Mouse (Mus musculus) lung, postnatal 0 days (tissue): ENCODE measurements around the gene Sgta. TPM values are rescaled to one million over a fixed set of nuclear protein-coding genes. Genes with fewer than 3 reads are reported as not detected.

Experiments used
- ATAC-seq: fragments of 200-750 bp; cut with Nextera tagmentation; 2 replicates; pipeline ENCODE4 v1.8.0; 2017; ENCODE audit warnings: moderate library complexity
- DNase-seq: peaks from one replicate; pipeline ENCODE4 v3.0.0-alpha.2; 2016; ENCODE audit warnings: low spot score
- H3K27ac ChIP-seq: fragments of 300-500 bp; sonication (generic); 2 replicates; pipeline ENCODE4 v1.5.1; 2014; ENCODE audit warnings: antibody characterized with exemption, mild to moderate bottlenecking, low read length, mixed read lengths
- H3K27me3 ChIP-seq: fragments of 300-500 bp; sonication (generic); replicated peaks from 2 replicates; pipeline ENCODE4 v1.6.1; 2014; ENCODE audit warnings: low read length, mixed read lengths; ENCODE audit not compliant: insufficient read depth
- H3K36me3 ChIP-seq: fragments of 300-500 bp; sonication (generic); 2 replicates; pipeline ENCODE4 v1.6.1; 2014; ENCODE audit warnings: low read length, mixed read lengths; ENCODE audit not compliant: insufficient read depth
- H3K4me1 ChIP-seq: fragments of 300-500 bp; sonication (generic); 2 replicates; pipeline ENCODE4 v1.6.1; 2014; ENCODE audit warnings: antibody characterized with exemption, low read depth, low read length, mixed read lengths; ENCODE audit not compliant: insufficient read depth
- H3K4me2 ChIP-seq: fragments of 300-500 bp; sonication (generic); replicated peaks from 2 replicates; pipeline ENCODE4 v1.6.1; 2014; ENCODE audit warnings: low read depth, mild to moderate bottlenecking, low read length, moderate library complexity, mixed read lengths
- H3K4me3 ChIP-seq: fragments of 300-500 bp; sonication (generic); 2 replicates; pipeline ENCODE4 v1.5.1; 2014; ENCODE audit warnings: low read depth, low read length
- H3K9ac ChIP-seq: fragments of 300-500 bp; sonication (generic); replicated peaks from 2 replicates; pipeline ENCODE4 v1.6.1; 2014; ENCODE audit warnings: low read depth, mild to moderate bottlenecking
- H3K9me3 ChIP-seq: fragments of 300-500 bp; sonication (generic); 2 replicates; pipeline ENCODE4 v1.6.1; 2016; ENCODE audit warnings: low read length, mixed read lengths
- CTCF ChIP-seq: IDR thresholded peaks from 2 replicates; pipeline ENCODE4 v1.5.1; 2016; ENCODE audit warnings: antibody characterized with exemption, mild to moderate bottlenecking
- EP300 ChIP-seq: IDR thresholded peaks from 2 replicates; pipeline ENCODE4 v1.6.1; 2016; ENCODE audit warnings: antibody characterized with exemption, mild to moderate bottlenecking, control low read depth
- WGBS: fragments of 180-500 bp; shearing (Covaris S2); extraction: QIAGEN DNeasy Blood & Tissue Kit; methylation state at CpG from one replicate; pipeline ENCODE4 v1.1.7; 2014; 5-methylcytosine and 5-hydroxymethylcytosine counted together
- polyA plus RNA-seq: library from polyadenylated mRNA; unstranded; fragments of >200 nt; fragmentation: Nextera tagmentation; extraction: Ambion mirVana; gene quantifications from 2 replicates; pipeline ENCODE4 v1.2.1, GENCODE M21; 2015

The Sgta gene
- polyA plus RNA-seq, 1 experiment from 2014 or later, result 102 TPM

DNA sequence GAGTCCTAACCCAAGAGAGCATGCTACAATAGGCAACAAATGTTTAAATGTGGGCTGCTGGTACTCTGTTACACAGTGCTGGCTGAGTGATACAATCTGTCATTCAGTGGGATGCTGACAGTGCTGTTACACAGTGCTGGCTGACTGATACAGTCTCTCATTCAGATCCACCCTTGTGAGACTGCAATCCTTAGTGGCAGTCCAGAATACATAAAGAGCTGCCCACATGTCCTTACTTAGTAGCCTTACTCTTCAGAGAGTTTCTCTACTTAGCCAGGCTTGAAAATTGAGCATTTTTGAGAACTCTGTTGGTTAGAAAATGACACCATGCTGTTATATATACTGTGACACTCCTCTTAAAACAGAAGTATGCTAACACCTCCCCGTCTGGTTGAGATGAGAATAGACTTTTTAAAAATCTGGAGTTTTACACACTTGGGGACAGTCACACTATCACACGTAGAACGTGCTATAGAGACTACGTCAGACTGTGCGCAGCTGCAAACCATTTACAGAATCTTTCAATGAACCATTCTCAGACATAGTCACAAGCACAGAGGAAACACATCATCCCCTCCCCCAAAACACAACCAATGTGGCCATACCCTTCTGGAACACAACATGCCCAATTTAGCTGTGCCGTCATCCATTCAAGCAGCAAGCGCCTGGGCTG lies 53.8 kb downstream of the Sgta start:
- TF ChIP-seq CTCF (no peak), EP300 (no peak)
- WGBS, result 88% methylated on average over 7 of the region's 7 CpGs
- Histone ChIP-seq H3K9me3 (no peaks in the 10 kb centered on the region), H3K9ac (no peak overlapping the region), H3K4me2 (no peak overlapping the region), H3K27ac (no peak overlapping the region), H3K4me1 (no peaks in the 10 kb centered on the region), H3K36me3 (no peaks in the 10 kb centered on the region), H3K4me3 (no peak overlapping the region), H3K27me3 (no peaks in the 10 kb centered on the region)
- no peak for DNase-seq
- ATAC-seq, result no peak

DNA sequence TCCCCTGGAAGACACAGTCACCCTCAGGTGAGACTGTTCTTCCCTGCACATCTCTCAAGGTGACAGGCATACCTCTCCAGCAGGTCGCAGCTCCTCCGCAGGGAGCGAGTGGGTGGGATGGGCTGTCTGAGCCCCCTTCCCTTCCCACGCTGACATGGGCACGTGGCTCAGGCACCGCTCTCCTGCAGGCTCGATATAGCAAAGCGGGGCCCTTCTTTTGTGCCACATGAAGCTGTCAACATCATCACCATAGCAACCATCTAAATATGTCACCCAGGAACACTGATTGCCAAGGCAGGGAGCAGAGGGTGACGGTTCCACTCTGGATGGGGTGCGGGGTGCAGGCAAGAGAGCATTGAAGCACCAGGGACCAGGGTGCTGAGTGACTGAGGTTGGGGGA lies 58.8 kb downstream of the Sgta start:
- no peak for TF ChIP-seq CTCF
- H3K36me3 ChIP-seq, result no peaks in the 10 kb centered on the region
- H3K4me2 ChIP-seq, result no peak overlapping the region
- DNase-seq (no peak), ATAC-seq (no peak)
- H3K9me3 ChIP-seq, result no peaks in the 10 kb centered on the region
- H3K4me1 ChIP-seq, result no peaks in the 10 kb centered on the region
- 48% methylated on average over 10 of the region's 10 CpGs for WGBS
- H3K27ac ChIP-seq, result no peak overlapping the region
- no peaks in the 10 kb centered on the region for H3K27me3 ChIP-seq
- H3K9ac ChIP-seq, result no peak overlapping the region
- no peak overlapping the region for H3K4me3 ChIP-seq

DNA sequence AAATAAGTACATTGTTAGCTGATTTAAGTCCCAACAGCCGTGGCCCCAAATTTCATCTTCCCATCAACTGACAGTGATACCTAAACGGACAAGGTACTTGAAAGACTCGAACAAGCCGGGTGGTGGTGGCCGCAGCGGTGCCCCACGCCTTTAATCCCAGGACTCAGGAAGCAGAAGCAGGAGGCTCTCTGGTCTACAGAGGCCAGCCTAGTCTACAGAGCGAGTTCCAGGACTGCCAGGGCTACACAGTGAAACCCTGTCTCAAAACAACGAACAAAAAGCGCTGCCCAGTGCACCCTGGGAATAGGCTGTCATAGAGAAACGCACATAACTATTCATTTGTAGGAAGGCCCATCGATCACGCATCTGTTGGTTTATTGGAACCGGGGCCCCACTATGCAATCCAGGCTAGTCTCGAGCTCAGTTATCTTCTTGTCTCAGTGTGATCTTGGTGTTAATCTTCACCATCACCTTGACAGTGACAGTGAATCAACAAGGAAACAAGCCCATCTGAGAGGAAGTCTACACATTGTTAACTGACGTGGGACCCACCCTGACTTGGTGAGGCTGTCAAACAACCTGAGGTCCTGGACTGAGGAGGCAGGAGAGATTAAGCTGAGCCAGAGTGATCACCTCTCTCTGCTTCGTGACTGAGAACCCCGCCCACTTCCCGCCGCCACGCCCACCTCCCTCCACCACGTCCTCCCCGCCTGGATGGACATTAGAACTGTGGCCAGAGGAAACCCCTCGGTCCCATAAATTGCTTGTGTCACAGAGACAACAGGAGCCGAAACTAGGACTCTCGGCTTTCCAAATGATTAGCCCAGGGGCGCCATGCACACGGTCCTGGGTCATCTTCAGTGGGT lies 59.6 kb downstream of the Sgta start:
- Histone ChIP-seq H3K27ac (no peak overlapping the region), H3K4me3 (no peak overlapping the region), H3K4me2 (no peak overlapping the region), H3K27me3 (no peaks in the 10 kb centered on the region), H3K36me3 (no peaks in the 10 kb centered on the region), H3K9me3 (no peaks in the 10 kb centered on the region), H3K9ac (no peak overlapping the region), H3K4me1 (no peaks in the 10 kb centered on the region)
- TF ChIP-seq EP300 (no peak), CTCF (no peak)
- ATAC-seq, result no peak
- DNase-seq, result no peak
- 40% methylated on average over 28 of the region's 28 CpGs for WGBS

DNA sequence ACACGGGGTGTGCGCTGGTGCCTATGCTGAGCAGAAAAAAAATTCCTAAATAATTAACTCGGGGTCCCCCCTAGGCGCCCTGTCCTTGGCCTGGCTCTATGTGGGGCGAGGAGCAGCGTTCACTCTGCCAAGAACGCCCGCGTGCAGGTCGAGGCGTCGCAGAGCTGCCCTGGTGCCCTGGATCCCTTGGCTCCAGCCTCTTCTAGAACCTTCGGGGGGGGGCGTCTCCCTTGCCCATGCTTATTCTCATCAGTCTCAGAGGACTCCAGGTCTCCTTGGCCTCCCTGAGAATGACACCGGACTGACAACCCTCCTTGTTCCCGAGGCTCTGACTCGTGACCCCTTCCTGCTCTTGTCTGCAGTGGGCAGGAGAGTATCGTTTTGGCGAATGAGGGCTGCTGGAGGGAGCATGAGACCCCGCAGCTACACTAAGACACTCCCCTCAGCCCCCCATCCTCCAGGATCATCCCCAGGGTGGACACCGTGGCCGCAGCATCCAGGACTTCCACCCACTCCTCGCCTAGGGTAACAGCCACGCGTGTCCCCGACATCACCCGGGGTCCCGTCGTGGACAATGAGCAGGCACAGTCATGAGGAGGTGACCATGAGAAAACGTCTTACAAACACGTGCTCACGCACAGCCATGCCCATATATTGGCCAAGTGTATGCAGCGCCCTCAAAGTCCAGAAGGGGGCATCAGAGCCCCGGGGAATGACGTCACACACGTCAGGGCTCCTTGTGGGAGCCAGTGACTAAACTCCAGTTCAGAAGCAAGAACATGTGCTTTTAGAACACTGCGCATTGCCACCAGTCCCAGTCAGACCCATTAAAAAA lies 60.4 kb downstream of the Sgta start:
- no peaks in the 10 kb centered on the region for H3K9me3 ChIP-seq
- H3K4me2 ChIP-seq, result no peak overlapping the region

DNA sequence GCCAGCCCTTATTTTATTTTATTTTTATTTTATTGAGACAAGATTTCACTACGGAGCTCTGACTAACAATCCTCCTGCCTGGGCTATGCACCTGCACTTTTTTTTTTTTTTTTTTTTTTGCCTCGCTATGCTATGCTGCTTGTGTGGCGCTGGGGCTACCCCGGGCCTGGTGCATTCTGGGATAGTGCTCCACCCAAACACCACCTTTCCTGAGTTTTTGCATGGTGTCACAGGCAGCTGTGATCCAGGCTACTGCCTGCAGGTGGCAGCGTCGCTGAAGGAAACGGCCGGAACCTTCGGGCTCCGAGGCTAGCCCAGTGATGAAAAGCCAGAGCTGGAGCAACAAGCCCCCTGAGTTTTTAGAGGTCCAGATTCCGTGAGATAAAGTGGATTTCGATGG lies 61.2 kb downstream of the Sgta start:
- Histone ChIP-seq H3K27ac (no peak overlapping the region), H3K9ac (no peak overlapping the region), H3K9me3 (no peaks in the 10 kb centered on the region), H3K27me3 (0 out of 2 replicates have a peak, but pooled peaks cover 7% of the 10 kb centered on the region), H3K36me3 (no peaks in the 10 kb centered on the region), H3K4me1 (no peaks in the 10 kb centered on the region), H3K4me2 (no peak overlapping the region), H3K4me3 (no peak overlapping the region)
- WGBS, result 5% methylated on average over 12 of the region's 12 CpGs
- TF ChIP-seq CTCF (peak; percentile 74), EP300 (no peak)
- DNase-seq, result peak; percentile 65
- peak; percentile 25; the same call in 1 of the 2 replicates for ATAC-seq

More for the DNA sequence above, 60.4 kb downstream of the Sgta start:
- H3K27ac ChIP-seq, result no peak overlapping the region
- WGBS, result 26% methylated on average over 37 of the region's 37 CpGs
- no peak for TF ChIP-seq EP300
- TF ChIP-seq CTCF, result peak; percentile 95
- peak; percentile 89 for DNase-seq
- H3K36me3 ChIP-seq, result no peaks in the 10 kb centered on the region
- peak; percentile 91 for ATAC-seq
- H3K27me3 ChIP-seq, result 0 out of 2 replicates have a peak, but pooled peaks cover 5% of the 10 kb centered on the region
- no peak overlapping the region for H3K9ac ChIP-seq
- no peaks in the 10 kb centered on the region for H3K4me1 ChIP-seq
- H3K4me3 ChIP-seq, result no peak overlapping the region

DNA sequence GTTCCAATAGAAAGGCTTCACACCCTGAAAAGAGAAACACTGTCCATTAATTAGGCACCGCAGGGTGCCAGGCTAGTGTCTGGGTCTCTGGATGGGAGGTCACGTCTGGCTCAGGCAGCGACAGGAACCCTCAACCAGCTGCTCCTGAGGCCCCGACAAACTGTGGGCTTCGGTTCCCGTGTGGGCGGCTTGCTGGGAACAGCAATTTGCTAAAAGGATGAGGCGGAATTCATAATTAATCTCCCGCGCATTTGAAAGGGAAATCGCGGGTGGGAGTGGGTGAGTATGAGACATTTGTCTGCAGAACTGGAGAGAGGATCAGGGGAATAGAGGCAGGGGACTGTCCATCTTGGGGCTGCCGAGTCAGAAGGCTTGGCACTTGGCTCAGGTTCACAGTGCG lies 62.0 kb downstream of the Sgta start:
- no peak for ATAC-seq
- Histone ChIP-seq H3K27me3 (0 out of 2 replicates have a peak, but pooled peaks cover 7% of the 10 kb centered on the region), H3K9me3 (no peaks in the 10 kb centered on the region), H3K4me3 (no peak overlapping the region), H3K9ac (no peak overlapping the region), H3K4me1 (no peaks in the 10 kb centered on the region), H3K4me2 (no peak overlapping the region), H3K36me3 (no peaks in the 10 kb centered on the region), H3K27ac (no peak overlapping the region)
- TF ChIP-seq CTCF, result no peak
- no peak for TF ChIP-seq EP300
- DNase-seq, result no peak
- WGBS, result 37% methylated on average over 13 of the region's 14 CpGs
